Mouse (Mus musculus): ENCODE results near the gene Pmf1.
A peak's percentile ranks its signal among the peaks of the same experiment; 100 is the strongest.
"Not testable (repeated sequence)": the region's sequence is repeated elsewhere in the genome, so short reads cannot be mapped to it uniquely, and the experiment has no call there.

Pmf1 gene

DNA sequence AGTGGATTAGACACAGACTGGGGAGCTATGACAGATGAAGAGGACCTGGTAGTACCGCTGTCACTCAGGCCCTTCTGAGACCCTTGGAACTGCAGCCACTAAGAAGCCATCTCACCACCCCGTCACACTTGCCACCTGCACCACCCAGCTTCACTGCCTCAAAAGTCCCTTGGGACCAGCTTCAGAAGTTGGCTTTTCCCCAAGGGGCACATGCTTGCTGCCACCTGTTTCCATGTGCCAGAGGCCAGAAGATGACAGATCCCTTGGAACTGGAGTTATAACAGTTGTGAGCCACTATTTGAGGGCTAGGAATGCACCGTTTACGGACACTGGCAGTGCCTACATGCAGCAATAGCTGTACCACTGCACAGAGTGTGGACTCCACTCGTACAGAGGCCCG is 14.8 kb downstream of the Pmf1 start:
- DNase-seq (ENCODE audit: low spot score in 2 of 2), result peak in 1 of 2 experiments; percentile 60

DNA sequence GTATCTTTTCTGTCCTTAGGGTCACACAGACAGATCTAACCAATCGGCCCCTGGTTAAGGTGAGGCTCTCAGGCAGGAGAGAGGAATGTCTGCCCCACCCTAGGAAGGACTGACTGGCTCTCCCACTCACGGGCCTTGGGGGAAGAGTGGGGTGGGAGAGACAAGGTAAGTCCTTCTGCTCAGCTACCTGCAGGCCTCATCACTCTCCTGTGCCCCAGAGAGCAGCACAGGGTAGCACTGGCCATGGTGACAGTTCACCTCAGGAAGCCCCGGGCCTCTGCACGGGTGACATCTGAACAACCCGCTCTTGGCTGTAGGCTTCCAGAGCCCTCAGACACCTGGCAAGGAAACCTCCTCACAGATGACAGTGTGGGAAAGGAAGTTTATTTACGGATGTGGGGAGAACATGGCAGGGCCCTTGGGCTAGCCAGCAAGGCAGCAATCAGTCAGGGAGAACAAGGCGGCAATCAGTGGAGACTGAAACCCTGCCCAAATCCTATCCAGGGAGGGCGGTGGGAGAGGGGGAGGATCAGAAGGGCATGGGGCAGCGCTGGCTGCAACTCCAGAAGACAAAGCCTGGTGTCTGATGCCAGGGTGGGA is 16.3 kb downstream of the Pmf1 start:
- DNase-seq (ENCODE audit: low spot score in 2 of 2), result no peak

DNA sequence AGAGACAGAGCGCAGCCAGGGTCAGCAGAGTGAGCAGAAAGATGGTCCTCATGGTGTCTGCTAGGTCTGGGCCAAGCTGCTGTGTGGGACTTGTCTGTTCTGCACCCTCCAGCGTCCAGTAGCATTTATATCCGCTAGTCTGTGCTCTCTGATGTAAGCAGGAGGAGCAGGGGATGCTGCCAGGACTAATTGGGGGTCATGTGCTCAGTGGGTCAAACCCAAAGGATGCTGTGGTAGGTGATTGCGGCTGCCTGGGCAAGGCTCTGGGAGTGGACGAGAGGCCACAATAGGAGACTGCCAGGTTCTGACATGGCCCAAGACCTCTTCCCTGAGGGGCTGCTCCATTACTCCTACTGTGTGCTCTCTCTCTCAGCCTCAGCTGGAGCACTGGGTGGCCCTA is 25.8 kb downstream of the Pmf1 start, which contains the start of gene Bglap:
Gene Bglap, minus strand, starts transcription at position 101 of the 400 bp plus-strand sequence.
- no peak for DNase-seq (ENCODE audit: low spot score in 2 of 2)

DNA sequence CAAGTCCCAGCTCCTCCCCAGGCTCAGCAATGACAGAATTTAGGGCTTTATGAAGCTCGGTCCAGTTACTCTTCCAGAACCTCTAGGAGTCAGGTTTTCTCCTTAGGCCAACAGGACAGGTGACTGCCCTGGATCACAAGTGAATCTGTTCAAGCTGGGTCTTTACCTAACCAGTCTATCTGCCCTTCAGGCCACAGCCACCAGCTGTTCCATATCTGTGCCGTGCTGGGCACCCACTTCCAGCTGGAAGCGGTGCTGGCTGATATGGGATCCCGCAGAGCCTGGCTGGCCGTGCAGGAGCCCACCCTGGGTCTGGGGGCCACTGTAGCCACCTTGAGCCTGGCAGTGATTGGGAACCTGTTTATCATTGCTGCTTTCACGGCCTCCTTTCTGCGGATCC is 27.7 kb downstream of the Pmf1 start:
- DNase-seq (ENCODE audit: low spot score in 2 of 2), result not testable (repeated sequence)

DNA sequence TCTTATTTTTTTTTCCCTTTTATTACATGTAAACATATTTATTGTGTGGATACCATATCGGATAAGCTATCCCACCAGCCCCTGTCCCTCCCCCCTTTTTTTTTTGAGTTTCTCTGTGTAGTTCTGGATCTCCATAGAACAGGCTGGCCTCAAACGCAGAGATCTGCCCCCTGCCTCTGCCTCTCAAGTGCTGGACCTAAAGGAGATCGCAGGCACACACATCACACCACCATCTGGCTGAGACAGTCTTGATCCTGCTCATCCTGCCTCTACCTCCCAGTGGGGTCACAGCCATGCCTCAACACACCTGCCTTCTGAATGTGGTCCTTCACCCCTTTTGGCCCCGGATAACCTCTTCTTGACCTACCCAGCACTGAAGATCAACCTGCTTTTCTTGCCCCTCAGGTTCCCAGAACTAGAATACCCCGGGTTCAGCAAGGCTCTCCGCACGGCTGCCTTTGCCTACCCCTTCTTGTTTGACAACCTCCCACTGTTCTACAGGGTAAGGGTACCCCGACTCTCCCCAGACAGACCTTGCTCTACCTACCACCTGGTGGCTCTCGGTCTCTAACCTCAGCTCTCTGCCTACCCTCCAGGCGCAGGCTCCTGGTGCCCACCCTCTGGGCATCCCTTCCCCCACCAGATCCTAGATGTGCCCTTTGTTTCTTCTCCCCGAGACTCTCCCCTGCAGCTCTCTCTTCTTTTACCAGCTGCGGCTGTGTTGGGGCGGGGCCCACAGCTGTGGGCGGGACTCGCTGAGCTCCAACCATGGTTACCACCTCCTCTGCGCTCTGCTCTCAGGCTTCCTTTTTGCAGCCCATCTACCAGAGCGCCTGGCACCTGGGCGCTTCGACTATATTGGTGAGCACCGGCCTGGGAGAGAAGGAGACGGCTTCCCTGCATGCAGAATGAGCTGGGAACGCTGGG is 28.5 kb downstream of the Pmf1 start:
- peak in 1 of 2 experiments; percentile 64 for DNase-seq (ENCODE audit: low spot score in 2 of 2)

DNA sequence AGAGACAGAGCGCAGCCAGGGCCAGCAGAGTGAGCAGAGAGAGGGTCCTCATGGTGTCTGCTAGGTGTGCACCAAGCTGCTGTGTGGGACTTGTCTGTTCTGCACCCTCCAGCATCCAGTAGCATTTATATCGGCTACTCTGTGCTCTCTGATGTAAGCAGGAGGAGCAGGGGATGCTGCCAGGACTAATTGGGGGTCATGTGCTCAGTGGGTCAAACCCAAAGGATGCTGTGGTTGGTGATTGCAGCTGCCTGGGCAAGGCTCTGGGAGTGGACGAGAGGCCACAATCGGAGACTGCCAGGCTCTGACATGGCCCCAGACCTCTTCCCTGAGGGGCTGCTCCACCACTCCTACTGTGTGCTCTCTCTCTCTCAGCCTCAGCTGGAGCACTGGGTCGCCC is 31.5 kb downstream of the Pmf1 start, which contains the start of gene Bglap2:
Gene Bglap2, minus strand, starts transcription at position 101 of the 400 bp plus-strand sequence.
- not testable (repeated sequence) for DNase-seq (ENCODE audit: low spot score in 2 of 2)

DNA sequence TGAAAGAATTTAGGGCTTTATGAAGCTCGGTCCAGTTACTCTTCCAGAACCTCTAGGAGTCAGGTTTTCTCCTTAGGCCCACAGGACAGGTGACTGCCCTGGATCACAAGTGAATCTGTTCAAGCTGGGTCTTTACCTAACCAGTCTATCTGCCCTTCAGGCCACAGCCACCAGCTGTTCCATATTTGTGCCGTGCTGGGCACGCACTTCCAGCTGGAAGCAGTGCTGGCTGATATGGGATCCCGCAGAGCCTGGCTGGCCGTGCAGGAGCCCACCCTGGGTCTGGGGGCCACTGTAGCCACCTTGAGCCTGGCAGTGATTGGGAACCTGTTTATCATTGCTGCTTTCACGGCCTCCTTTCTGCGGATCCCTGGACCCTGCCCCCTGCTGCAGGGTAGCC is 33.5 kb downstream of the Pmf1 start:
- DNase-seq (ENCODE audit: low spot score in 2 of 2), result not testable (repeated sequence)

DNA sequence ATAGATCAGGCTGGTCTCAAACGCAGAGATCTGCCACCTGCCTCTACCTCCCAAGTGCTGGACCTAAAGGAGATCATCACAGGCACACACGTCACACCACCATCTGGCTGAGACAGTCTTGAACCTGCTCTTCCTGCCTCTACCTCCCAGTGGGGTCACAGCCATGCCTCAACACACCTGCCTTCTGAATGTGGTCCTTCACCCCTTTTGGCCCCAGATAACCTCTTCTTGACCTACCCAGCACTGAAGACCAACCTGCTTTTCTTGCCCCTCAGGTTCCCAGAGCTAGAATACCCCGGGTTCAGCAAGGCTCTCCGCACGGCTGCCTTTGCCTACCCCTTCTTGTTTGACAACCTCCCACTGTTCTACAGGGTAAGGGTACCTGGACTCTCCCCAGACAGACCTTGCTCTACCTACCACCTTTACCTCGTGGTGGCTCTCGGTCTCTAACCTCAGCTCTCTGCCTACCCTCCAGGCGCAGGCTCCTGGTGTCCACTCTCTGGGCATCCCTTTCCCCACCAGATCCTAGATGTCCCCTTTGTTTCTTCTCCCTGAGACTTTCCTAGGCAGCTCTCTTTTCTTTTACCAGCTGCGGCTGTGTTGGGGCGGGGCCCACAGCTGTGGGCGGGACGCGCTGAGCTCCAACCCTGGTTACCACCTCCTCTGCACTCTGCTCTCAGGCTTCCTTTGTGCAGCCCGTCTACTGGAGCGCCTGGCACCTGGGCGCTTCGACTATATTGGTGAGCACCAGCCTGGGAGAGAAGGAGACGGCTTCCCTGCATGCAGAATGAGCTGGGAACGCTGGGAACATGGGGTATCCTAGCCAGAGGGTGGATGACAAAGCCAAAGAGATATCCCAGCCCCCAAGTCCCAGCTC is 34.1 kb downstream of the Pmf1 start:
- peak in 1 of 2 experiments; percentile 28 for DNase-seq (ENCODE audit: low spot score in 2 of 2)

DNA sequence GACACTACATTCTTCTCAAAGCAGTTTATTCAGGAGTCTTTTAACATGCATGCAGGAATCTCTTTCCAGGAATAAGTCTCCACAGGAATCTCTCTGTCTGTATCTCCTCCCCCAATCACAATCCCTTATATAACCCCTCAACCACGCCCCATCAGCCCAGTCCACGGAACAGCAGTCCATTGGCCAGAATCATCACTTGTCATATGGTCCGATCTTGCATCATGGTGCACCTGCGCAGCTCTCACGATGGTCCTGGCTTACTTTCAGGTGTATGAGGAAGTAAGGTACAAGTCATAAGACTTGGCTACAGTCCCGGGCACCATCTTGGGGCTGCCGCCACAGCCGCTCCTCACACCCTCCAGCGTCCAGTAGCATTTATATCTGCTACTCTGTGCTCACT is 37.5 kb downstream of the Pmf1 start, which contains the start of gene Bglap3:
Gene Bglap3, minus strand, starts transcription at position 101 of the 400 bp plus-strand sequence.
- not testable (repeated sequence) for DNase-seq (ENCODE audit: low spot score in 2 of 2)

DNA sequence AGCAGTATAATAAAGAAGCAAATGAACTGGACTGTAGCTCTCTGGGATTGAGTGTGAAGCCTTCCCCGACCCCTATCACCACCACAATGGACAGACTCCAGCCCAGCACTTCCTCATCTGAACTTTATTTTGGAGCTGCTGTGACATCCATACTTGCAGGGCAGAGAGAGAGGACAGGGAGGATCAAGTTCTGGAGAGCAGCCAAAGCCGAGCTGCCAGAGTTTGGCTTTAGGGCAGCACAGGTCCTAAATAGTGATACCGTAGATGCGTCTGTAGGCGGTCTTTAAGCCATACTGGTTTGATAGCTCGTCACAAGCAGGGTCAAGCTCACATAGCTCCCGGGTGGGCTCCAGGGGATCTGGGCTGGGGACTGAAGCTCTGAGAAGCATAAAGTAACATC is 41.6 kb downstream of the Pmf1 start:
- DNase-seq (ENCODE audit: low spot score in 2 of 2), result not testable (repeated sequence)

DNA sequence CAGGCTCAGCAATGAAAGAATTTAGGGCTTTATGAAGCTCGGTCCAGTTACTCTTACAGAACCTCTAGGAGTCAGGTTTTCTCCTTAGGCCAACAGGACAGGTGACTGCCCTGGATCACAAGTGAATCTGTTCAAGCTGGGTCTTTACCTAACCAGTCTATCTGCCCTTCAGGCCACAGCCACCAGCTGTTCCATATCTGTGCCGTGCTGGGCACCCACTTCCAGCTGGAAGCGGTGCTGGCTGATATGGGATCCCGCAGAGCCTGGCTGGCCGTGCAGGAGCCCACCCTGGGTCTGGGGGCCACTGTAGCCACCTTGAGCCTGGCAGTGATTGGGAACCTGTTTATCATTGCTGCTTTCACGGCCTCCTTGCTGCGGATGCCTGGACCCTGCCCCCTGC is 42.6 kb downstream of the Pmf1 start:
- DNase-seq (ENCODE audit: low spot score in 2 of 2), result not testable (repeated sequence)

DNA sequence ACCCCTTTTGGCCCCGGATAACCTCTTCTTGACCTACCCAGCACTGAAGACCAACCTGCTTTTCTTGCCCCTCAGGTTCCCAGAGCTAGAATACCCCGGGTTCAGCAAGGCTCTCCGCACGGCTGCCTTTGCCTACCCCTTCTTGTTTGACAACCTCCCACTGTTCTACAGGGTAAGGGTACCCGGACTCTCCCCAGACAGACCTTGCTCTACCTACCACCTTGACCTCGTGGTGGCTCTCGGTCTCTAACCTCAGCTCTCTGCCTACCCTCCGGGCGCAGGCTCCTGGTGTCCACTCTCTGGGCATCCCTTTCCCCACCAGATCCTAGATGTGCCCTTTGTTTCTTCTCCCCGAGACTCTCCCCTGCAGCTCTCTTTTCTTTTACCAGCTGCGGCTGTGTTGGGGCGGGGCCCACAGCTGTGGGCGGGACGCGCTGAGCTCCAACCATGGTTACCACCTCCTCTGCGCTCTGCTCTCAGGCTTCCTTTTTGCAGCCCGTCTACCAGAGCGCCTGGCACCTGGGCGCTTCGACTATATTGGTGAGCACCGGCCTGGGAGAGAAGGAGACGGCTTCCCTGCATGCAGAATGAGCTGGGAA is 43.2 kb downstream of the Pmf1 start:
- peak; percentile 35 to 74 for DNase-seq (ENCODE audit: low spot score in 2 of 2)

DNA sequence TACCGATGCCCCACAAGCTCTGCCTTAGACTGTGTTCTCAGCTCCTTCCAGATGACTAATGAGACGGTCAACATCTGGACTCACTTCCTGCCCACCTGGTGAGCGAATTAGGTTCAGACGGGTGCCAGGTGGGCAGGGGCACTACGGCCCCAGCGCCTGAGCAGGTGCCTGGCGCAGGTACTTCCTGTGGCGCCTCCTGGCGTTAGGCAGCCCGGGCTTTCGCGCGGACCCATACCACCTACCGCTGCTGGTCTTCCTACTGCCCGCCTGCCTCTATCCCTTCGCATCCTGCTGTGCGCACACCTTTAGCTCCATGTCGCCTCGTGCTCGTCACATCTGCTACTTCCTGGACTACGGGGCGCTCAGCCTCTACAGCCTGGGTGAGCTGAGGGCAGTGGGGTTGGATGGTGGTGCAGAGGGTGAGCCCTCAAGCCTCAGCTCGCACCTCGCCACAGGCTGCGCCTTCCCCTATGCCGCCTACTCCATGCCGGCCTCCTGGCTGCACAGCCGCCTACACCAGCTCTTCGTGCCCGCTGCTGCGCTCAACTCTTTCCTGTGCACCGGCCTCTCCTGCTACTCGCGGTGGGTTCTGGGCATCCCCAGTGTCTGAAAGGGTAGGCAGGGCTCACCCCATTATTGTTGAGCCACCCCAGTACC is 44.3 kb downstream of the Pmf1 start:
- DNase-seq (ENCODE audit: low spot score in 2 of 2), result no peak

DNA sequence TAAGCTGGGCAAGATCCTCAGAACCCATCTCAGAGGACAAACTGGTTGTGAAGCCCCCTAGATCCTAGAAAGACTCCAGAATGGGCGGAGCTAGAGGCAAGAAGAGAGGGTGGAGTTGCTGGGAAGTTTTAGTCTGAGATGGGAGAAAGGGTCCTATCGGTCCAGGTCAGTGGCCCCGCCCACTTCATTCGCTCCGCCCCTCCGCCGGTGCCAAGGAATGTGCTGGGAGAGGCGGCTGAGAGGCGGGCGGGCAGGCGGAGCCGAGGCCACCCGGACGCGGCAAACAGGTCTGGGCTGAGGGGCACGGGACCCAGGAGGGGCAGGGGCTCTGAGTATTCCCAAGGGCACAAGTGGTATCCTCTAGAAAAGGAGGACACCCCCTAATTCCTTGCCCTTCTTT is 45.8 kb downstream of the Pmf1 start, which contains the start of gene Paqr6:
Gene Paqr6, plus strand, starts transcription at position 248 of the 400 bp plus-strand sequence.
- DNase-seq (ENCODE audit: low spot score in 2 of 2), result peak; percentile 81 to 88

DNA sequence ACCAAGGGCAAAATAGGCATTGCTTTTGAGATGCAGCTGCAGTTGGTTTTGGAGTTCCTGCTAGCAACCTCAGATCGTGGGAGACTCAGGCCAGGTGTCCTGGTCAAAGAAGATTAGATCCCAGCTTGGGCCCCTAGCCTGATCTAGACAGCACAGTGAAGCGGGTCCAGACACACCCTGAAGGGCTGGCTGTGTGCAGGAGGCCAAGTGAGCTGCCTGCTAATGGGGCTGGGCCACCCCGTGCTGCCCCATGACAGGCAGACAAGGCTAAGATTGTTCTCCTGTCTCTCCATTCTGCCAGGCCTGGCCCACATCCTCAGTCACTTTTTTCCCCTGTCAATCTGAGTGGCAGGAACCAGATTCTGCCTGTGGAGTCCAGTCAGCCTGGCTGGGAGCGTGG is 46.4 kb downstream of the Pmf1 start:
- DNase-seq (ENCODE audit: low spot score in 2 of 2), result peak; percentile 35 to 62

DNA sequence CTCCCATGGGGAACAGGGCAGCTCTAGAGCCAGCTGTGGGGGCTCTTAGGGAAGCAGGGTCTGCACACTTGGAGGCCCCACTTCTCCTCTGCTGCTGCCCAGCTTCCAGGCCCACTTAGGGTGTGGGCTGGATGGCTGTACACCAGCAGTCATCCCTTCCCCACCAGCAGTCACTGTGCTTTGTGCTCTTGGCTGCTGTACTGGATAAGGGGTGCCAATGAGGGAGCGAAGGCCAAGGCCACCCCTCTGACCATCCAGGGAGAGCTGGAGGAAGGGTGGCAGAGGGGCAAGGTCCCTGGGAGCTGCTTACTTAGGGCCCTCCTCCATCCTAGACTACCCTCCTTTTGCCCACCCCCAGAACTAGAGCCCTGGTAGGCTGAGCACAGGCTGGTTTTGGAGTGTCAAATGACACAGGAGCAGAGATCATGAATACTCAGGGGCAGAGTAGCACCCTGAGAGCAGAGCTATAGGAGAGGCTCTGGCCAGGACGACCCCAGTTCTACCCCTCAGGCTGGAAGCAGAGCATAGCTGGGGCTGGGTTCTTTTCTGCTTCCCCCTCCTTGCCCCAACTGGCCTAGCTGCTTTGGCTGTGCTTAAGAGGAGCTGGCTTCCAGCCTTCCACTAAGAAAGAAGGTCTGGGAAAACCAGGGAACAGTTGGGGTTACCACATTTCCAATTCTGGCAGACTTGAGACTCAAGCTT is 48.4 kb downstream of the Pmf1 start:
- DNase-seq (ENCODE audit: low spot score in 2 of 2), result no peak

DNA sequence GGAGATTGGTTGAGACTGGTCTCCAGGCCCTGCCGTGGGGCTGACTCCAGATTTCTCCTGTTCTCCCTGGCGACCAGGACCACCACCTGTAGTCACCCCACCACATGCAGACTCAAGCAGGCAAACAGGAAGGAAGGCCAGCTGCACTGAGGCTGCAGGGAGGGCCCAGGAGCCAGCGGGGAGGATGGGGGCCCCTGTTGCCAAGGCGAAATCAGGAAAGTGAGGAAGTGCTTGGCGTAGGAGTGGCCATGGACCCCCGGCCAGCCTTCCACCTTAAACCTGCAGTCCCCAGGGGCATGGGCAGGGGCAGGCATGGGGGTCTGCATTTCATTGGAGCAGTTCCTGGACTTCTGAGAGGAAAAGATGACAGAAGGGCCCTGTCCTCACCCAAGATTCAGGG is 49.0 kb downstream of the Pmf1 start:
- DNase-seq (ENCODE audit: low spot score in 2 of 2), result no peak

DNA sequence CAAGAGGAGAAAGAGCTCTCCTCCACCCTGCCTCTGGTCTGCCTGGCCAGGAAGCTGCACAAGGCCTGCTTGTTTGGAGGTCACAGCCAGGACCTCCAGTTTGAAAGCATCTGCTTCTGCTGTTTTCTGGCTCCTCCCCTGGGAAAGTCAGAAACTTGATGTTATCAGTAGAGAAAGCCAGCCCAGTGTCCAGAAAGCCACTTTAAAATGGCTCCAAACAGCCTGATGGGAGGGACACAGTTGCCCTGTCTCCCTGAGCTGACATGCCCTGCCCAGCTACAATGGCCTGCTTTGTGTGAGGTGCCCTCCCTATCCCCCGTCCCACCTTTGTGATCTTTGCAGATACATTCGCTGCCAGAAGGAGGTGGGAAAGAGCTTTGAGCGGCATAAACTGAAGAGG is 50.1 kb downstream of the Pmf1 start:
- no peak for DNase-seq (ENCODE audit: low spot score in 2 of 2)

DNA sequence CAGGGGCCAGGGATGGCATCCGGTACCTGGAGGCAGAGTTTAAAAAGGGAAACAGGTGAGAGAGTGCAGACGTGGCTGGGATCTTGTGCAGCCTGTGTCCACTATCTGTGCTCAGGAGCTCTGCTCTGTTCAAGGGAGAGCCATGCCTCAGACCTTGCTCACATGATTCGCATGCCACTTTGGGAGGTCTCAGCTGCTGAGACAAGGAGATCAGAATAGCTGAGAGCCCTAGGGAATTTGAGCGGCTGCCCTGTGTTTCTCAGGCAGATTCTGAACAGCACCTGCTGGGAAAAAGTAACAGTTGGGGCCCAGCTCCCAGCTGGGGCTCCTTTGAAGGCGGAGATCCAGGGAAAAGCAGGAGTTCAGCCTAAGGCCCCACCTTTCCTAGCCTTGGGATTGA is 50.5 kb downstream of the Pmf1 start:
- DNase-seq (ENCODE audit: low spot score in 2 of 2), result no peak
